Mouse (Mus musculus): ENCODE measurements around the gene Nlrp4e.
"Not testable (repeated sequence)": the region's sequence is repeated elsewhere in the genome, so short reads cannot be mapped to it uniquely, and the experiment has no call there.

Gene Nlrp4e

GRCm38 (mm10) chr7:23300892-23301291 lies at the start of gene Nlrp4e:
Gene Nlrp4e (plus strand): TSS chr7:23301192.
- not testable (repeated sequence) for DNase-seq

- not testable (repeated sequence) for DNase-seq
Observed at GRCm38 (mm10) chr7:23251582-23251981, 49.4 kb upstream of the Nlrp4e start, which contains the start of gene Vmn1r166. Gene Vmn1r166 (minus strand): TSS chr7:23251682.

GRCm38 (mm10) chr7:23278800-23279199 lies 22.2 kb upstream of the Nlrp4e start, which contains the start of gene Gm6902:
Gene Gm6902 (minus strand): TSS chr7:23278900.
- not testable (repeated sequence) for DNase-seq

GRCm38 (mm10) chr7:23358311-23358710 lies 57.3 kb downstream of the Nlrp4e start:
- DNase-seq, result not testable (repeated sequence)

GRCm38 (mm10) chr7:23385589-23385988 lies 84.6 kb downstream of the Nlrp4e start, which contains the start of gene Nlrp5:
Gene Nlrp5 (plus strand): TSS chr7:23385889.
- DNase-seq, result no peak

Measured in layer of hippocampus, adult 9-11 months (tissue).